Mouse (Mus musculus): ENCODE data around the gene Fgfr1op2.

The Fgfr1op2 gene

GRCm38 (mm10) chr6:146603651-146604050 lies 26.6 kb downstream of the Fgfr1op2 start:
- no peak for DNase-seq (ENCODE audit: low spot score in 2 of 2)

GRCm38 (mm10) chr6:146611385-146611784 lies 34.4 kb downstream of the Fgfr1op2 start:
- DNase-seq (ENCODE audit: low spot score in 2 of 2) = no peak

- no peak for DNase-seq (ENCODE audit: low spot score in 2 of 2)
These were observed 34.9 kb downstream of the Fgfr1op2 start for GRCm38 (mm10) chr6:146611897-146612296.

DNA sequence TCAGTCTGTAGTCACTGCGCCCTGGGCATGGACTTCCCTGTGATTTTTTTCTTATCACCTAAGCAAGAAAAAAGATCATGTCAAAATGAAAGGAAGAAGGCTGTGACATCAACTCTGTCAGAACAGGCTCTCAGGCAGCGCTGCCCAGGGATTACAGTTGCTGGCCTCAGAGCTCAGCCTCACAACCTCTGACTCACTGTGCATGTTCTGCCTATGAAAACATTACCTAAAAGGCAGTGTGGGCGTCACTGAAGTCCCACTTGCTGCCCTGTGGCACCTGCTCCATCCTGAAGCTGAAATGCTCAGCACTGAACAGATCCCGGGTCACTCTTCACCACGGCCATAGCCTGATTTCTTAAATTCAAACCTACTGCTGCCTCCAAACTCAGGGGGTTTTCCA lies 35.7 kb downstream of the Fgfr1op2 start:
- no peak for DNase-seq (ENCODE audit: low spot score in 2 of 2)

GRCm38 (mm10) chr6:146613907-146614306 lies 36.9 kb downstream of the Fgfr1op2 start:
- DNase-seq (ENCODE audit: low spot score in 2 of 2) = no peak

GRCm38 (mm10) chr6:146614541-146614940 lies 37.5 kb downstream of the Fgfr1op2 start:
- no peak for DNase-seq (ENCODE audit: low spot score in 2 of 2)

- no peak for DNase-seq (ENCODE audit: low spot score in 2 of 2)
These were observed 38.9 kb downstream of the Fgfr1op2 start for GRCm38 (mm10) chr6:146615891-146616290.

DNA sequence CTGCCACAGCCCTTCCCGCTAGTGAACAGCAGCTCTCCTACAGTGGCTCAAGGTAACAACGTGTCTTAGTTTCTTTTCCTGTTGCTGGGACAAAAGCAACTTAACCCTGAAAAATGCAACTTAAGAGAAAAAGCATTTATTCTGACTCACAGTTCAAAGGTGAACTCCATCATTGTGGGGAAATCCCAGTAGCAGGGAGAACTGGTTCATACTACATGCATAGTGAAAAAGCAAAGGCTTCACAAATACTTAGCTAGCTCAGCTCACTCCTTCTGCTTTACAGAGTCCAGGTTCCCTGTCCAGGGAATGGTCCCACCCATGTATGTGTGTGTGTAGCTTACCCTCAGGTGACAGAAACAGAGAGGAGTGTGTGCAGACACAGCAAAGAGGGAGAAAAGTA lies 39.7 kb downstream of the Fgfr1op2 start:
- no peak for DNase-seq (ENCODE audit: low spot score in 2 of 2)

GRCm38 (mm10) chr6:146628123-146628522 lies 51.1 kb downstream of the Fgfr1op2 start:
- DNase-seq (ENCODE audit: low spot score in 2 of 2) = no peak

DNA sequence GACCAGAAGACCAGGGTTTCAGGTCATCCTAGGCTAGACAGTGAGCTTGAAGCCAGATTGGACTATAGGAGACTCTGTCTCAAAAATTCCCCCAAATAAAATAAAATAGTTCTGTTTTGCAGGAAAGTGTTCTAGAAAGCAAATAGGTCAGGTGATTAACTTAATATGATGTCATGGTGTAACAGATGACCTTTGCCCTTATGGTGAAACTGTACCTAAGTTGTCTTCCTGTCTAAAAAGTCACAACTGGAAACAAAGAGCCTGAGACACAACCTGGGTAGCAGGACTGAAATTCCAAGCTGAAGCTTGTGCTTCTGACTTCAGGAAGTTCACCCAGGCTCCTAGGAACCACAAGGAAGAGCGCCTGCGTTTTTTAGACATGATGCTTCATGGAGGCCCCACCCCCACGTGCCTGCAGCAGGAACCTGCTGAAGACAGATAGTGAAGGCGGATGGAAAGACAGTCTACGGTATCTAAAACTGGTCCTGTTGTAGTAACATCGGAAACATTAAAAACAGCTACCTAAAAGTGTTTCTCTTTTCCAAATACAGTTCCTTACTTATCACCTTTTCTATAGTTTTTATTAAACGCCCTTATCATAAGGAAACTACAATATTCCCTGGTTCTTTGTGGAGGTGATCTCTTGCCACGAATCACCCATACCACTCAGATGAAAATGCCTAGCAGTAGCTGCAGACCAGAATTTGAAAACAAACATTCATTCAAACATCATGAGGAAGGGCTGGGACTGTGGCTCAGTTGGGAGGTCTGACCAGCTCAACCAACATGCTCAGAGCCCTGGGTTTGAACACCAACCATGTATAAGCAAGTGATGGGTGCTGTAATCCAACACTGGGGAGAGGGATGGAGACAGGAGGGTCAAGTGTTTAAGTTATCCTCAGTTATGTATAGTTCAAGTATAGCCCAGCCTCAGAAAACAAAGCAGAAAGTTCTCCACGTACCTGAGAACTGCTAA lies 53.1 kb downstream of the Fgfr1op2 start:
- no peak for DNase-seq (ENCODE audit: low spot score in 2 of 2)

GRCm38 (mm10) chr6:146630961-146631360 lies 54.0 kb downstream of the Fgfr1op2 start:
- no peak for DNase-seq (ENCODE audit: low spot score in 2 of 2)

DNA sequence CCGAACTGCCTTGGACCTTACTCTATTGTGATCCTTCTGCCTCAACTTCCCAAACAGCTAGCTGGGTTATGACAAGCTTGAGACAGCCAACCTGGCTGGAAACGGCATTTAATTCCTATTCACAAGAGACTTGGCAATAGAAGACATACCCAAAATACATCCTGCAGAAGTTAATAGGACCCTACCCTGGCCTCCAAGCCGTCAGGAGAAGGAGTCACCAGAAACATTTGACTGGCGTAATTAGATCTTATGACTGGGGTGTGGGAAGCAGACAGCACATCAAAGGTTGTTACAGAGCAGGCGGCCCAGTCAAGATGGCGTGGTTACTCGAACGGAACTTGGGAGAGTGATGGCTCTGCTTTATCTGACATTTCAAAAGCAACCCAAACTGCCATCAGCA lies 54.8 kb downstream of the Fgfr1op2 start:
- no peak for DNase-seq (ENCODE audit: low spot score in 2 of 2)

DNA sequence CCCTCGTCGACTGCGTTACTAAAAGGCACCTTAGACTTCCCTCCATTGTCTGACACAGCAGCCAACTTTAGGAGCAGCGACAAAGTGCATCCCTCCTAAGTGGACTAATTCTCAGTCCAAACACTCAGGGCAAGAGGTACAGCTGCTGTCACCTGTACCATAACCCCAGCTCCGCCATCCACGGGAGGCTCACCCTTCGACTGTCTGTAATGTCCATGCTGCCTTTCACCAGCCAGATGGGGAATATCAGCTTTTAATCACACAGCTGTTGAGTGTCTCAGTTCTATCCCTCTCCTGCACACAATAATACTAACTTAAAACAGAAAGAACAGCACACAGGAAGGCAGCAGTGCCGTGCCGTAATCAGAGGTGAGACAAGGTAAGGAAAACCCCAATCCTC lies 55.4 kb downstream of the Fgfr1op2 start:
- no peak for DNase-seq (ENCODE audit: low spot score in 2 of 2)

GRCm38 (mm10) chr6:146633097-146633496 lies 56.1 kb downstream of the Fgfr1op2 start:
- no peak for DNase-seq (ENCODE audit: low spot score in 2 of 2)

DNA sequence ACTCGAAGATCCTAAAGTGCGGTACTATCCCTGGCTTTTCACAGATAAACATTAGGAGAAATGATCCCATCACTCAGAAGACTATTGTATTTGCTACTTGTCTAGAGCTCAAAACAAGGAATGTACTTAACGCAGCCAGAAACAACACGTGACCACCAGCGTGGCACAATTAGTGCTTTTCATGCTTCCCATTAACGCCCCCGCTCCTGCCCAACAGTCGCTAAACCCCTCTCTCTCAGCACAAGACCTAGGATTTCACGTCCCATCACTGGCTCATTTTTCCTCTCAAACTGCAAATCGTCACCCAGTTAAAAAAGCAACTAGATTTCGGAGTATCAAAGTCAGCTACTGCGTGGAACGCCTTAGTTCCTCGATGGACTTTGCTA lies 56.6 kb downstream of the Fgfr1op2 start:
- DNase-seq (ENCODE audit: low spot score in 2 of 2) = peak; percentile 21 to 28

- peak; percentile 67 to 72 for DNase-seq (ENCODE audit: low spot score in 2 of 2)
These were observed 57.2 kb downstream of the Fgfr1op2 start for GRCm38 (mm10) chr6:146634015-146634722.

DNA sequence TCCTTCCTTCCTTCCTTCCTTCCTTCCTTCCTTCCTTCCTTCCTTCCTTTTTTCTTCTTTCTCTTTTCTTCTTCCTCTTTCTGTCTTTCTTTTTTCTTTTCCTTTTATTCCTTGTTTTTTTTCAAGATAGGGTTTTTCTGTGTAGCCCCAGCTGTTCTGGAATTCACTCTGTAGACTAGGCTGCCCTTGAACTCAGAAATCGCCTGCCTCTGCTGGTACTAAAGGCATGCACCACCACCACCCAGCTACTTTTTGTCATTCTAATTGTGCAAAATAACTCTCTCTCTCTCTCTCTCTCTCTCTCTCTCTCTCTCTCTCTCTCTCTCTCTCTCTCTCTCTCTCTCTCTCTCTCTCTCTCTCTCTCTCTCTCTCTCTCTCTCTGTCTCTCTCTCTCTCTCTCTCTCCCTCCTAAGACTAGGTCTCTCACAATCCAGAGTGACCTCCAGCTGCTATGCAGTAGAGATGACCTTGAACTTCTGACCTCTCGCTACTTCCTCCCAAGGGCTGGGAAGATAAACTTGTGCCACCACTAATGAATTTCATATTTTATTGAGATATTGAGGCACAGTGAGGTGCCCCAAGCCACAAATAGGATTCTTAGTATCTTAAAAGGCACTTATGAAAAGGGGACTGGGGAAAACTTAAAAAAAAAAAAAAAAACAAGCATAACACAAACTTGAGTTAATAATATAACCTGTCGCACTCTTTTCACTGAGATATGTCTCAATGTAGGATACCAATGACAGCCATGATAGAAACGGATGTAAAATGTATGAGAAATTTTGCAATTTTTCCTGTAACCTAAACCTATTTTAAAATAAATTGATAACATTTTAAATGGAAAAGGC lies 58.0 kb downstream of the Fgfr1op2 start:
- no peak for DNase-seq (ENCODE audit: low spot score in 2 of 2)

GRCm38 (mm10) chr6:146636482-146636881 lies 59.5 kb downstream of the Fgfr1op2 start:
- DNase-seq (ENCODE audit: low spot score in 2 of 2) = no peak

- DNase-seq (ENCODE audit: low spot score in 2 of 2) = no peak
These were observed 63.3 kb downstream of the Fgfr1op2 start for GRCm38 (mm10) chr6:146640068-146640965.

GRCm38 (mm10) chr6:146640991-146641390 lies 64.0 kb downstream of the Fgfr1op2 start:
- DNase-seq (ENCODE audit: low spot score in 2 of 2) = no peak

Data from frontal cortex, postnatal 36 days (tissue).